Mouse (Mus musculus): ENCODE measurements around the gene Fam163a.

DNA sequence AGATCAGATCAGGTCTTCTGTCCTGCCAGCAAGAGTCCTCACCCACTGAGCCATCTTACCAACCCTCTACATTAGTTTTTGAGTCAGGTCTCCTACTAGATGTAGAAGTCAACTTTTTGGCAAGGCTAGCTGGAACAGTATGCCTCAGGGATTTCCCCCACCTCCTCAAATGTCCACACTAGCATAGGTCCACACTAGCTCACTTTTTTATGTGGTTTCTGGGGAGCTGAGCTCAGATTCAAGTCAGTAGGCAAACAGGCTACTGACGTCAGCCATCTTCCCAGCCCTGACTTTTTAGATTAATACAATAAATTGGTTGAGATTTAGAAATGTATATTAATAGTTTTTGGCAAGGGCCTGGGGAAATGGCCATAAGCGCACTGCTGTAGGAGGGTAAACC, 97.4 kb downstream of the Fam163a start:
- TF ChIP-seq CTCF (IDR thresholded peaks at IDR 0.05; ENCODE audit: borderline replicate concordance, control insufficient read depth, extremely low read depth, insufficient read depth, low read length, poor library complexity) (no peak), POLR2A (IDR thresholded peaks at IDR 0.05; ENCODE audit: control insufficient read depth, extremely low read depth, insufficient read depth, low read length, poor library complexity) (no peak)
